Mouse (Mus musculus): ENCODE measurements at regions not wholly inside any gene's neighbourhood (a gene's known extent, or its start where the extent isn't known, plus 50 kb on each side); places are given as distances from the start of the nearest gene placed in this dataset.
"Not testable (repeated sequence)": the region's sequence is repeated elsewhere in the genome, so short reads cannot be mapped to it uniquely, and the experiment has no call there.

DNA sequence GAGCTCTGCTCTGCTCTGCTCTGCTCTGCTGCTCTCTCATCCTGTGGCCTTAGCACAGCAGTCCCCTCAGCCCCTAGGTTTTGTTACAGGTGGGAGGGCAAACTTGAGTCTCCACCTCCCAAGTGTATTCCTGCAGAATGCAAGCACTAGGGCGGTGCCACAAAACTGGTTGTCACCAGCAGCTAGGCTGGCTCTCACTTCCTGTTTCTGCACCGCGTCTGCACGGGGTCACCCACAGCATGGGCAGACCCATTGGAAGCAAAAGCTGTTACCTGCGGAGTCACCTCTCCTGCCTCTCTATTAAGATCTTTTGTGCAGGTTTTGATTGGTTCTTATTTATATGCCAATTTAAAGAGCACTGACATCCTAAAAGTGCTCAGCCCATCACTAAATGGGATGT, 178.2 kb downstream of the Tcp10c start:
- TF ChIP-seq CTCF (IDR thresholded peaks at IDR 0.05); POLR2A (IDR thresholded peaks at IDR 0.05; ENCODE audit: insufficient read depth, low read depth, low read length); EP300 (IDR thresholded peaks at IDR 0.05; ENCODE audit: insufficient read depth, low read depth, low read length): not testable (repeated sequence)

All from heart, adult 2 months (tissue).